Mouse (Mus musculus) urinary bladder, adult 2 months (tissue): ENCODE results near the gene Gm20716. TPM values are rescaled to one million over a fixed set of nuclear protein-coding genes. Genes with fewer than 3 reads are reported as not detected.
"Not testable (repeated sequence)": the region's sequence is repeated elsewhere in the genome, so short reads cannot be mapped to it uniquely, and the experiment has no call there.

ENCODE experiments used
- DNase-seq: peaks from one replicate; pipeline ENCODE4 v3.0.0; 2022; ENCODE audit warnings: low spot score
- polyA plus RNA-seq: library from polyadenylated mRNA; depleted of rRNA; stranded (reverse); fragments of >200 nt; gene quantifications from 2 replicates; pipeline ENCODE4 v1.2.3, GENCODE M21; 2012; rRNA removed

Gm20716 gene
- polyA plus RNA-seq, 1 experiment: 30.3 TPM

DNA sequence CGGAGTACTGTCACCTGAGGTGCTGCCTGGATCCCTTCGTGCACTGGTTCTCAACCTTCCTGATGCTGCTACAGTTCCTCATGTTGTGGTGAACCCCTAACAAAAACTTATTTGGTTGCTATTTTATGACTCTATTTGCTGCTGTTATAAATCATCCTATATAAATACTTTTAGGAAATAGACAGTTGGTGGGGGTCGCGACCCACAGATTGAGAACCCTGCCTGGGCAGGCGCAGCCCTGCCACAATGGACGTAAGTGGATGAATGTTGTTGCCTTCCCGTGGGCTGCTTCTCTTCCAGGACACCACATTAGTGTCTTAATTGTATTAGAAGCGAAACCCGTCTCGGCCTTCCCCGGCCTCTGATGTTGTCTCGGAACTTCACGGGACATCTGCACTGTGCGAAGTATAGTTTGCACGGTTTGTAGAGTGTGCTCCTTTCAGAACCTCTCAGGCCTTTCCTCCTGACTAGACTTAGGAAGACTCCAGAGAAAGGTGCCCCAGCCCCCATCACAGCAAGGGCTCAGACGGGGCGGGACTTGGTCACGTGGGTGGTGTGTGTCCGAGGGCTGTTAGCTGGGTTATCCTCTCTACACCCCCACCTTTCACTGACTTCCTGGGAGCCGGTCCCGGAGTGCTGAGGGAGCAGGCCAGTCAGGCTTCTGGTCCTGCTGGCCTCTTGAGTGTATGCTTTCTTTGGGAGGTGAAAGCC, 63.3 kb downstream of the Gm20716 start:
- DNase-seq: no peak

DNA sequence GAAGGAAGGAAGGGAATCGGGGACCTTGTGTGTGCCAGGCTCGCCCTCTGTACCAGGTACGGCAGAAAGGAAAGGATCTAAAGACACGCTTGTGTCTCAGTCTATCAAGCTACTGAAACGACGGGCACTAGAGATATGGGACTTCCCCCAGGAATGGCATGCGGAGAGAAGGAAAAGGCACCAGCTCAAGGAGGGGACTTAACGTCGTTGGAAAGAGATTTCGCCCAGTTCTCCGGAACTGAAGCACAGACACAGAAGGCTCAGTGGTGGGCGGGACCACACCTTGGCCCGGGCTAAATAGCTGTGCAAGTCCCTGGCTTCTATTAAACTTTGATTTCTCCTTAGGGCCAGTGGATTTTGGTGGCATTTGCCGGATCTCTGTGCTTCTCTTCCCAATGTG, 68.2 kb downstream of the Gm20716 start:
- DNase-seq: no peak

DNA sequence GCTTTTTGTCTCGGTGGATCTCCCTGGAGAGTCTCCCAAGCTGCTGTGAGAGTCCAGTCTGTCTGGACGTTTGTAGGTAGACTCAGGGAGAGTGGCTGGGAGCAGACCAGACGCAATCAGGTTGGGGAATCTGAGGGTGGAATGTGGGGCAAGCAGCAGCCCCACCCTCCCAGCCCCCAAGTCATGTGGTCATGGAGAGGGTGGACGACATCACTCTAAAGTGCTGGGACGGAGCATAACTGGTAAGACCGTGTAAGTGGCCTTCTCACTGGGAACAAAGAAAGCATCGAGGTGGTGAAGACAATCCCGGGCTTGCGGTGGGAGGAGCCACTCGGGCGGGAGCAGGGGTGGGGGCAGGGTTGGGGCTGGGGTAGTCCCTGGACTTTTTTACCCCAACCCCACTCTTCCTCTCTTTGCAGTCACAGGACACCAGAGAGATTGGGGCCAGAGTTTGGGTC, 68.6 kb downstream of the Gm20716 start:
- no peak for DNase-seq

DNA sequence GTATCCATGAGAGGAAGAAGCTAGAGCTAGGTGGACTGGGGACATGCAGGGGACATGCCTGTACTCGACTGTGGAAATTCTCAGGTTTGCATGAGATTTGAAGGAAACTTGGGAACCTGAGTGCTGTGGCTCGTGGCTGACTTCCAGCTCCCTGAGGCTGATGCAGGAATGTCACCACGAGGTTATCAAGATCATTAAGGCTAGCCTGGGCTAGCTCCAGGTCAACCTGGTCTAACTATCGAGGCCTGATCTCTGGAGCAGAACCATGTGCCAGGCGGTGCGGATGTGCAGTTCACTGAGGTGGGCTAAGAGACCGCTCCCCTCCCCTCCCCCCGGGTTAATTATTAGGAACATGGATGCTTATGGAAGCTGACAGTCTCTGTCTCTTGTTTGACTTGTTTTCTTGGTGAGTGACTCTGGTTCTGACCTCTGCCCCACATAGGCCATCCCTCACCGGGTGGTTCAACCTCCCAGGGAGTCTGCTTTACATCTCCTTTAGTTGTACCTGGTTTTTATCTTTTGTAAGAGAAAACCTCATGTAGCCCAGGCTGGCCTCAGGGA, 69.7 kb downstream of the Gm20716 start:
- DNase-seq: no peak

DNA sequence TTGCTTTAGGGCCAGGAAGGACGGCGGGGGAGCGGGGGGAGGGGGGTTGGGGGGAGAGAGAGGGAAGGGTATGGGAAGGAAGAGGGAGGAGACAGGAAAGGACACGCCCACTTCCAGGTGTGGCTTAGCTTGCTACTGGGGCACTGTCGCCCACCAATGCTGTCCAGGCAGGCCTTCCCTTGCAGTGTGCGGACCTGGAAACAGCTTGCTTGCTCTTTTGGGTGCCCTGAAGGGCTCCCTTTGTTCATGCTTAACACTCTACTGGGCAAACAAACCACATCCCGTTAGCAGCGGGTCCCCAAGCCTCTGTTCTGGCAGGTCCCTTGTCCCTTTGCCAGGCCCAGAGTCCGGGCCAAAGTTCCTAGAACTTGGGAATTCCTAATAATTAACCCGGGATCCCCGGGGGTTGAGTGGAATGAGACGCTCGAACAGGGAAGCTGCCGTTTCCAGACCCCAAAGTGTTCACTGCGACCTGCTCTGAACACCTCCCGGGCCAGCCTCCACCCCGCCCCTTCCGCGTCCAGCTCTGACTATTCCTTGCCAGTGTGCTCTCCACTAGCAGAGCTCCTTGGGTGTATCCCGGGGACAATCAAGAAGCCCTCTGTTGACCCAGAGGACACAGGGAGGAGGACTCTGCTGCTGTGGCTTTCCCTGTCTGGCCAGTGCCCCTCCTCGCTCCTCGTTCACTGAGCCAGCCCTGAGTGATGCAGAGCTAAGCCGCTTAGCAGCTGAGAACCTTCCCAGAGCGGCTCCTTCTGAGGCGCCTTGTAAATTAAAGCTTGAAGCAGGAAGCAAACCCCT, 71.1 kb downstream of the Gm20716 start:
- no peak for DNase-seq

DNA sequence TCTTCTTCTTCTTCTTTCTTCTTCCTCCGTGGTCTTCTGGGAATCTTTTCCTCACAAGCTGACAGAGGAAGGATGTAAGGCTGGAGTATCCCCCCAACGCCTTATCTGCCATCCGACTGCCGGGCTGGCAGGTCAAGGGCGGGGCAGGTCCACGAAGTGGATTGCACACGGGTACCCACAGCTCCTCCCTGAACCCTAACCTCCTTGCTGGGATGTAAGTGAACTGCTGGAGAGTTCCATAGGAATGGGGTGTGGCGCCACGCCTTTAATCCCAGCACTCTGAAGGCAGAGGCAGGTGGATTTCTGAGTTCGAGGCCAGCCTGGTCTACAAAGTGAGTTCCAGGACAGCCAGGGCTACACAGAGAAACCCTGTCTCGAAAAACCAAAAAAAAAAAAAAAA, 72.2 kb downstream of the Gm20716 start:
- DNase-seq: not testable (repeated sequence)

DNA sequence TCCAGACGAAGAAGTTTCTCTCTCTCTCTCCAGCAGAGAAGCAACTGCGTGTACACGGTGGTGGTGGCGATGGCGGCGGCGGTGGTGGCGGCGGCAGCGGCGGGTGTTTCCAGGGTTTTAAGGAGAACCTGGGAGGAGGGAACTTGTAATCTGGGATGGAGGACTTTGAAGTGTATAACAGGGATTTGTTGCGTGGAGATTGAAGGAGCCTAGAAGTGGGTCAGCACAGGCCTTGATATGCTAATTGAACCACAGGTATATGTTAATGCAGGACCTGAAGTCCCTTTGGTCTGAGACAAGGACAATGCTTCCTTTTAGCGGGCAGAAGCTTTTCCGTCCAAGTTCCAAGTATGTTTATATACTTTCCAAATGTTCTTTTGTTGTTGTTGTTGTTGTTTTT, 73.8 kb downstream of the Gm20716 start:
- DNase-seq: no peak

DNA sequence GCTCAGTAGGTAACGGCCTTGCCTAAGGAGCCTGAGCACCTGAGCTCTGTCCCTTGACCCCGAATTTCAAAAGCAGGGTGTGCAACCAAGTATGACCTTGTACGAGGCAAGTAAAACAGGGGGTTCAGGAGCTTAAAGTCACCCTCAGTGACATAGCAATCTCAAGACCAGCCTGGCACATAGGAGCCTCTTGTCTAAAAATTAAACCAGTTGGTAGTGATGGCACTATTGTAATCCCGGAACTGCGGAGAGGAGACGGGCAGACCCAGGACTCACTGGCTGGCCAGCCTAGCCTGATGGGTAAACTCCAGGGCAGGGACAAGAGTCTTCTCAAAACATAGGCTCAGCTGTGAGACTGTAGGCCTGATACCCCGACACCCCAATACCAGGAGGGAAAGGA, 74.5 kb downstream of the Gm20716 start:
- DNase-seq: no peak

DNA sequence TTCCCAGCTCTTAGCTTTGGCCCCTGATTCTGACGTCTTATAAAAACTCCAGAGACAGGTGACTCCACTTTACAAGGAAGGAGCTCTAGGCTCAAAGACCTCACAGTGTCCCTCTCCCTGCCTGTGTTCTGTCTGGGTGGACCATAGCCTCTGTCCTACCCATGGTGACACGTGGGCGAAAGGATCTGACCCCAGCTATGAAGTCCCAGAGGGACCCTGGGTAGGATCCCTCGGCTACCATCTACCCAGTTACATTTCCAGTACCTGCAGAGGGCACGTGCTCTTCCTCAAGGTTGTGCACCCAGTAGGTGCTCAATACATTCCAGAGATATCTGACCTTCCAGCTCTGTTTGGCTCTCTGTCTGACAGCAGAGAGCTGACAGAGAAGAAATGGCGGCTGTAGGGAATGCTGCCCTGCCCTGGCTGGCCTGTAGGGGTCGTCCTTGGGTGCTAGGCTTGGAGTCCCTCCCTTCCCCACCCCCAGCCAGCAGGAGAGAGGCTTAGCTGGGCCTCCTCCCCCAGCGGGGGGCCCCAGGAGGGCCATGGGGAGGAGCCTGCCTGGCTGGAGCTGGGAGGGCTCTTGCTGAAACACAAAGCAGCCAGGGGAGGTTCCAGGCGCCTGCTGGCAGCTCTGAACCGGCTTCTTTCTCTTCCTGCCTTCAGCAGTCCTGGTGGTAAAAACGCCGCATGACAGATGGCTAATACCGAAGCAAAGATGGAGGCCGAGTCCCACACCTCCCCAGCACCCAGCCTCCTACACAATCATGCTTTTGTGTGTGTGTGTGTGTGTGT, 75.9 kb downstream of the Gm20716 start:
- DNase-seq: peak; percentile 54

DNA sequence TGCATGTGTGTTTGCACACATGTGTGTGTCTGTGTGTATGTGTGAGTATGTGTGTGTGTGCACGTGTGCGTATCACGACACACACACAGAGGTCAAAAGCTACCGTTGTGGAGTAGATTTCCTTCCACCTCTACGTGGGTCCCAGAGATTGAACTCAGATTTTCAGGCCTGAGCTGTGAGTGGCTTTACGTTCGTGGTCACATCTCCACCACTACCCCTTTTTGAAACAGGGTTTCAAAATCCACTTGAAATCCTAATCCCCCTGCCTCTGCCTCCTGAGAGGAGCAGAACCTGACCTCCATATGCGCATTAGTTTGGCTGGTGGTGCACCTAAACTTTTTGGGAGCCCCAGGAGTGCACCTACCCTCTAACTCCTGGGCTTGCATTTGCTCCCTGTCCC, 80.9 kb downstream of the Gm20716 start:
- DNase-seq: no peak

DNA sequence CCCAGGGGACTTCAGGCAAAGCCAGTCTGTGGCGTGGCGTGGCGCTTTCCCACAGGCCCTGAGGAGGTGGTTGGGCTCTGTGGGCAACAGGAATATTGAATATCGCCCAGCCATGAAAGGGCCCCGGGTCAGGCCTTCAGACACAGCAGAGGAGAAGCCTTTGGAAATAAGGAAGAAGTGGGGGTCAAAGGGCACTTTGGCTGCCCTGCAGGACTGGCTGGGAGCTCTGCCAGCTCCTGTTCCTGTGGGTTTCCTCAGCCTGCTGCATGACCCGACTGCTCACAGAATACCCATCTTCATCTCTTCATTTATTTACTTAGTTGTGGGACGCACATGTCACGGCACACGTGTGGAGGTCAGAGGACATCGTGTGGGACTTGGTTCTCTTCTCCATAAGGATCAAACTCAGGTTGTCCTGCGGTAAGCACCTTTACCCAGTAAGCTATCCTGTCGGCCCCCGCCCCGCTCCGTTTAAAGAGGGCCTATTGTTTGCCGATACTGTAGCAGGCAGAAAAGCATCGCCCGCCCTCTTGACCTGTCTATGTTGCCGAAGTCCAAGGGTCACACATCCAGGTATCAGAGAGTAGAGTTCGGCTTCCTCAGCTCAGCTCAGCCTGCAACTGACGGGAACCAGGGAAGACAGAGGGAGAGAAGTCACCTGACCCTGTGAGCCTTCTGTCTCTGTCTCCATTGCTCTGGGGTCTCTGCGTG, 82.3 kb downstream of the Gm20716 start:
- no peak for DNase-seq

DNA sequence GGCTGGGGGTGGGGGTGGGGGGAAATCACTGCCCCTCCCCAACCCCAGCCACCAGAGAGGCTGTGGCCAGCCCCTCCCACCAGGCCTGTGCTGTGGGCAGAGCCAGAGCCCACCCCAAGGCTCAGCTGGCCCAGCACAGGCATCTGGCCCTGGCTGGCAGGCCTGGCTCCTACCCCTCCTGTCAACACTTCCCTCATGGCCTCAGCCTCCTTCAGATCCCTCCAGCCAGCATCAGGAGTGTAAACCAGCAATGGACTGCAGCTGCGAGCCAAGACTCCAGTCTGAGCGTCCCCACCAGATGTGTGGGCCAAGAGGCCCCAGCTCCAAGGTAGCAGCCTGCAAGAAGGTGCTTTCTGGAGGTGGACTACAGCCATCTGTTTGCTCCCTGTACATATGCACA, 84.7 kb downstream of the Gm20716 start:
- DNase-seq: no peak

DNA sequence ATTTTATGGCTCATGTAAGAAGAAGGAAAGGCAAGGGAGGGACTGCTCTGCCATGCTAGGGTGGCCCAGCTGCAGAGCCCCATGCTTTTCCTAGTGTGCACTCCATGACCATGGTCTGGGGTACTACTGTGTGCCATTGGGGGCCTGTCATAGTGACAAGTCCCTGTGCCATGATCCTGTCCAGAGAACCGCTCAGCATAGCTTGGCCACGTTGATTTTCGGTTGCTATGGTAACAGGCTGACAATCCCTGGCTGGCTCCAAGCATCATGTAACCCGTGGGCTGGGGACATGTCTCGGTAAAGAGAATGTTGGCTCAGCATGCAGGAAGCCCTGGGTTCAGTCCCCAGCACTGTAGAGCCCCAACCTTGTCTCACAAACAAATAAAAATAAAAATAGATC, 86.4 kb downstream of the Gm20716 start:
- DNase-seq: no peak

DNA sequence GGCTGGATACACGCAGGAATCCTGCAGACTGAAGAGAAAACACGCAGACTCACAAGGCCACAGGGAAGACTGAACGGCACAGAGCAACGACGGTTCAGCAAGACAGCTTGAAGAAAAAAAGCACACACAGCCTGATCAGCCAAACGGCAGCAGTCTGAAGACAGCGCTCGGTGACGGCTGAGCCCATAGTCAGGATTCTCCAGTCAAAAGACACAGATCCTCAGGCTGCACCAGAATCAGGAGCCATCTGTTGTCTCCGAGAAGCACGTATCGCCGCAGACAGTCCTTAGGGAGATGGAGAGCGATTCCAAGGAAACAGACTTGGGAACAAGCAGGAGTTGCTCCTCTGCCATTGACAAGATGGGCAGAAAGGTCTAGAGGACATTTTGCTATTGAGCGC, 93.0 kb downstream of the Gm20716 start:
- DNase-seq: no peak

Other genes with a start within 250 kb of the Gm20716 start
- gene Ripor3, start 219.7 kb downstream of the Gm20716 start, polyA plus RNA-seq: 8.4 and 10.6 TPM in 2 replicates
- 6.3 and 8.3 TPM in 2 replicates for gene Pard6b, start 149.4 kb downstream of the Gm20716 start, polyA plus RNA-seq
- gene Adnp, start 23.3 kb downstream of the Gm20716 start, polyA plus RNA-seq: 22.3 and 22.4 TPM in 2 replicates
- gene Dpm1, start 227 bp upstream of the Gm20716 start, polyA plus RNA-seq: 14.9 and 19.4 TPM in 2 replicates
- gene Mocs3, start 258 bp upstream of the Gm20716 start, polyA plus RNA-seq: 7.9 and 9.8 TPM in 2 replicates
- 3.4 and 16.5 TPM in 2 replicates for gene Kcng1, start 51.4 kb upstream of the Gm20716 start, polyA plus RNA-seq